Mouse (Mus musculus): ENCODE data around the gene Ccdc88c.

Ccdc88c gene

DNA sequence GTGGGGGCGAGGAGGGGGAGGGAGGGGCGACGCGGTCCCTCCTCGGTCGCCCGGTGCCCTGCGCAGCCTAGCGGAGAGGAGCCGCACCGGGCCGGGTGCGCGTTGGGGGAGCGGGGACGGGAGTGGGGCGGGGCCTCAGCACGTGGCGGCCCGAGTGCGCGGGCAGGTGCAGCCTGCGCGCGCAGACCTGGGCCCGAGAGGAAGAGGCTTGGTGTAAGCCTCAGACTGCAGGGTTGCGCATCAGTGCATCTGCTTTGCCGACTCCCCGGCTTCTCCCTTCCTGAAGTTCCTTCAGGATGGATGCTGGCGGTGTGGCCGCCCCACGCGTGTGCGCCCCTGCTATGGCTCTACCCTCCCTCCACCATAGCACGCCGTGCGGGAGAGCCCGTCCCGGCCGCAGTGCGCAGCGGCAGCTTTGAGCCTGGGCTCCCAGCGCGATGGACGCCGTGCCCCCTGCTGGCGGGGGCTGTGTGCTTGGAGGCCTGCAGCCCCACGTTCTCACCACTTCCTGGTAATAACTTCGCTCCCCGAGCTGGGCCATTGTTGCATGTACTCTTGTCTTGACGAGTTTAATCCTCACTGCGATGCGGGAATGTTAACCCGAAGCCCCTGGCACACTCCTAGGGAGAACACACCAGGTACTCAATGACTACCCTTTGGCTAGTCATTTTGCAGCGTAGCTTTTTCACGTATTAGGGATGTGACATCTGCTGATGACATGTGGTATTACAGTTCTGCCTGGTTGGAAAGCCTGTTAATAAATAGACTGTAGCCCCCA, at the start of gene Ccdc88c:
Ccdc88c (minus strand) TSS at position 103 of the 778 bp plus-strand sequence.
- DNase-seq (ENCODE audit: low spot score), result peak; percentile 89

DNA sequence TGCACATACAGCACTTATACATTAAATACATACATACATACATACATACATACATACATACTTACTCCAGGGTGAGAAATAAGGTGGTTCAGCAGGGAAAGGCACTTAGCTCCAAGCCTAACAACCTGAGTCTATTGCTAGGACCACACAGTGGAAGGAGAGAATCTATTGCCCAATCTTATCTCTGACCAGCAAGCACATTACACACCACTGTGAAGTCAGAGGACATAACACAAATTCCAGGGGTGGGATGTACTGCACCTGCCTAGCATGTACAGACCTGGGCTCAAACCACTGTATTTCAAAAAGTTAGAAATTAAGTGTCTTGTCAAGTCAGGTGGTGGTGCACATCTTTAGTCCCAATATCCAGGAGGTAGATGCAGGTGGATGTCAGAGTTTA, 49.1 kb upstream of the Ccdc88c start:
- DNase-seq (ENCODE audit: low spot score), result no peak

DNA sequence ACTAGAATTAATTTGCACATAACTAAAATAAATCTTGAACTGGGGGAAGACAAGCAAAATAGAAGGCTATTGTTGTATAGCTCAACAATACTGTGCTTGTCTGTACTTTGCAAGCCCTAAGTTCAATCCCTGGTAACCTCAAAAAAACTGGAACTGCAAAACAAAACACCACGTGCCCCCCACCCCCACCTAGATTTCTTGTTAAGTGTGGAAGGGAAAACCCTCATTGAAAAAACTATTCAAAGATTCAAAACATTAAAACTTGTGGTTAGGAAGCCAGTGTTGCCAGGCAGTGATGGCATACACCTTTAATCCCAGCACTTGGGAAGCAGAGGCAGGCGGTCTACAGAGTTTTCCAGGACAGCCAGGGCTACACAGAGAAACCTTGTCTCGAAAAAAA, 46.6 kb upstream of the Ccdc88c start:
- no peak for DNase-seq (ENCODE audit: low spot score)

DNA sequence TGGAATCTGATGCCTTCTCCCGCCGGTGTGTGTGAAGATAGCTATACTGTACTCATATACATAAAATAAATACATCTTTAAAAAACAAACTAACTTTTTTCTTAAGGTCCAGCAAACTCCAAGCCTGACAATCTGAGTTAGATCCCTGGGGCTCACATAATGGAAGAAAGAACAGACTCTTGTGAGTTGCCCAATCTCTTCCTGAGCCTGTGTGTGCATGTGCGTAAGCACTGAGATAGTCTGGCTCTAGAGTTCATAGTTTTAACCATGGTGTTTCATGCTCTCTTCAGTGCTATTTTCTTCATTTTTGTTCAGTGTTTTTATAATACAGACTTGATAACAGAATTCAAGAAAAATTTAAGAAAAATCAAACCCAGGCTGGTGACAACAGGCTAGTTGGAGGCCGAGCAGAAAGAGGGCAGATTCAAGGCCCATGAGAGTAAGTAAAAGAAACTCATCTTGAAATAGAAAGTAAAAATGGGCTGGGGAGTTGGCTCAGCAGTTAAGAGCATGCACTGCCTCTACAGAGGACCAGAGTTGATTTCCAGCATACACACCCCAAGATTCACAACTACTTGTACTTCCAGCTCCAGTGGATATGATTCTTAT, 46.1 kb upstream of the Ccdc88c start:
- DNase-seq (ENCODE audit: low spot score), result no peak

DNA sequence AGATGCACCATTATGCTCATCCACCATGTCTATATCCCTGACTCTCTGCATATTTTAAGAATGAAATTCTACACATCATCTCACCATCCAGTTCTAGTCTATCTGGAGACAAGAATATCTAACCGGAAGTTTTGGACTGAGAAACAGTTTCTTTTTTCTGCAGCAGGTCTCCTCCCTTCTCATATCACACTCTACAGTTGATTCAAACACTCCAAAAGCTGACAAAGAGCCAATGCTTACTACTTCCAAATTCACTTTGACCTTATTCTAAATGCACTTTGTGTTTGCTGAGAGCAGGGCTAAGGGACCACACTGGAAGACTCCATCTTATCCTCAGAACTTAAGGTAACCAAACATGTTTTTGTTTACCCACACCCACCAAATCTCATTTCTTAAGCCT, 41.0 kb upstream of the Ccdc88c start:
- no peak for DNase-seq (ENCODE audit: low spot score)

DNA sequence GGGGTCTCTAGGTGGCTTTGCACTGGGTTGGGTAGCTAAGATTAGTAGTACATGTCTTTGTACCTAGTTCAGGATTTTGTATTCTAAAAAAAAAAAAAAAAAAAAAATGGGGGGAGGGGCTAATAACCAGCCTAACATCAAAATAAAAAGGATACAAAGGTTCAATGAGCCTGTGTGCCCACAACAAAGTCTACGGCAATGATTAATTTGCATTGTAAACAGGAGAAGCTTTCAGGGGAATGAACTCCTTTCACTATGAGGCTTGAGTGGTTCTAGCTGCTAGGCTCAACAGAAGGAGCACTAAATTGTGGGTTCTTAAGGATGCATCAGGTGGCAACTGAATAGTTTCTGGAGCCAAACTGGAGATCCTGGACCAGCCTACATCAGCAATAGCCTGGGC, 37.5 kb upstream of the Ccdc88c start:
- no peak for DNase-seq (ENCODE audit: low spot score)

DNA sequence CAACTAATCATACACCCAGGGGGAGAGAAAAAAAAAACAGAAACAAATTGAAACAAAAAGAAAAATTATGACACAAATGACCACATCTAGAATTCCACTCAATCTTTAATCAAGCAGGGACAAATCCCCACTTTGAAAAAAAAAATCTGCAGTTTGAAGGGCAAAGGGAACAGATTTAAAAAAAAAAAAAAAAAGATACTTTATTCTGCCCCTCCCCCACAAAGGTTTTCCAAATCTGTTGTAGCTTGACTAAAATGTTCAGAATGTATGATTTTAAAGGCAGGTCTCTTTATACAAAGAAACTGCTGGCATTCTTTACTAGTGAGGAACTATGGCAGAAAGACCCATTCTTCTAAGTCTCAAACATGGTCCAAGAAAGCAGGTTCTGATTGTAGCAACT, 11.1 kb upstream of the Ccdc88c start:
- DNase-seq (ENCODE audit: low spot score), result no peak

DNA sequence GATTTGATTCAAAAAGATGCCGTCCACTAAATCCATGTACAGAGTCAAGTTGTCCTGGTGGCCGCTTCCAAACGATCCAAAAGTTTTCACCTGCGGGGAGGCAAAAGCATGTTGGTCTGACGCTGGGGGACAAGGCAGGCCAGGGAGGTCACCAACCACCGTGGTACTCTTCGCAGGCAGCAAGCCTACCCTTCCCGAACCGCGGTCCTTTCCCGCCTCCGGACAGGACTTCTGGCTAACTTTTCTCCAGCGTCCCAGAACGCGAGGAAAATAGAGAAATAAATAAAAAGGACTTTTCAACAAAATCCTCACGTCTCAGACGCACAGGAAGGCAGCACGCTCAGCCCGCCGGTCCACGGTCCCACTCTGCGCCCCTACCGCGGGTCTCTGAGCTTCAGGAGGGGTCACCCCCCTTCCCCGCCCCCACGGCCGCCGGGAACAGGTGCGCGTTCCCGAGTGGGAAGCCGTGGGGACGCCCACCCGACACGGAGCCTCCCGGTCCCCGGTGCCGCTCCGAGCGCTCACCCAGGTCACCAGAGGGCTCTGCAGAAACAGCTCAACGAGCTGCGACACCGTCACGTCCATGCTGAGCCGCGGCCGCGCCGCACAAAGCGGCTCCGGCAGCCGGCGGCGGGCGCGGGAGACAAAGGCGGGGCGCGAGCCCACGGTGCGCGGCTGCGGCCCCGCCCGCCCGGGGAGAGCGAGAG, 456 bp downstream of the Ccdc88c start:
- no peak for DNase-seq (ENCODE audit: low spot score)

DNA sequence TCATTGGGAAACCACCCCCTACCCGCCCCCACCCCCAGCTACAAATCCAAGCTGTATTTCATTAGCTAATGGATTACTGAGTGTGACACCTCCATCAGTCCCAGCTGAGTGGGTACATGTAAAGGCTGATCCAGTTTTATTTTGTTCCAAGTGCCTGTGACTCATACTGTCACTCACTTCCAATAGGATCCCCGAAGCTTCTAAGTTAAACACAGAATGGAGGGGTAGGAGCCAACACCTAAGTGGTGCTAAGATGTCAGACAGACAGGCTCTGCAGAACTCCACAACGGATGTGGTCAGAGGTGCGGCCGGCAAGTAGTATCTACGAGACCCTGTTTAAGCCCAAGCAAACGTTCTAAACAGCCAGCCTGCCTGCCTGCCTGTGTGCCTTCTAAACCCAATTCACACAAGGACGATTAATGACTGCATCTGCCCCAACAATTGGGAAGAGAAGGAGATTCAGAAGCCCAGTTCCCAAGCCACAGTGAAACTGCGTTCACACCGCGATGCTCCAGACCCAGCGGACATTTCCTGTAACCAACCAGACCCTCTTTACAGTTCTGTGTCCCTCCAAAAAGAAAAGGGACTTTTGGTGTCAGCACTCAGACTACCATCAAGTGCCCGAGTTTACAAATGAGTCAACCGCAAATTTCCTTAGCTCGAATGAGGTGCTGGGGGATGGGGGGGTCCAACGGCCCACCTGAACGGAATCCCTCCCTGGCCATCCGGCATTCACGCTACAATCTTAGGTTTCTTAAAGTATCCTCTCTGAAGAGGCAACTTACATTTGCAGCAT, 1.2 kb downstream of the Ccdc88c start:
- no peak for DNase-seq (ENCODE audit: low spot score)

DNA sequence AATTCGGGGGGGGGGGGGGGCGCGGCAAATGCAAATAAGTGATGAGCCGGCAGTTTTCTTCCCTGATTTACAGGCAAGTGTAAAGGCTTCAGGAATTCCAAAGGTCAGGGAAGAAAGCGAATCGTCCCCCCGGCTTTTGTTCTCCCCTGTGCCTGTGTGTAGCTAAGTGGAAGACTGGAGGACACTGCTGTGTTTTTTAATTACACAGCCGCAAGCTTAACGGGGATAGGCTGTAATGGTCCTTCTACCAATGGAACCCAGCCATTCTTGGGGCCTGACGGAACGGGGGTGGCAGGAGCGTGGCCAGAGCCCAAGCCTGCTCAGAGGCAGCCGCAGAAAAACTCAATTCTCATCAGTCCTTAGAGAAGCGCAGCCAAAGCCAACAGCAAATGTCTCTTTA, 1.9 kb downstream of the Ccdc88c start:
- no peak for DNase-seq (ENCODE audit: low spot score)

DNA sequence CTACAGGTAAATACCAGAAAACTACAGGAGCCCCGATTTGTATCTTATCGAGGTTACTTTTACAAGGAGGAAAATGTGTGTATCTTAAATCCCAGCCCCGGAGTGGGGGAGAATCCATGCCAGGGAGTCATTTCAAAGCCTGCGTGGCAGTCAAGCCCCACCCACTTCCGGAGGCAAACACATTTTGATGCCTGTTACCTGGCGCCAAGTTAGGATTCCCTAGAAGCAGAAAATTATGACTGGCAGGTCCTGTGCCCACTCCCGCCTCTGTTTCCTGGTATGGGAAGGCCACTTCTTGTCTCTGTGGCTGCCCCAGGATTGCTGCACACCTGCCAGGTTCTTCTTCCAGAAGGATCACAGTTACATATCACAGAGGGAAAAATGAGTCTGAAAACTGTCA, 2.3 kb downstream of the Ccdc88c start:
- DNase-seq (ENCODE audit: low spot score), result no peak

DNA sequence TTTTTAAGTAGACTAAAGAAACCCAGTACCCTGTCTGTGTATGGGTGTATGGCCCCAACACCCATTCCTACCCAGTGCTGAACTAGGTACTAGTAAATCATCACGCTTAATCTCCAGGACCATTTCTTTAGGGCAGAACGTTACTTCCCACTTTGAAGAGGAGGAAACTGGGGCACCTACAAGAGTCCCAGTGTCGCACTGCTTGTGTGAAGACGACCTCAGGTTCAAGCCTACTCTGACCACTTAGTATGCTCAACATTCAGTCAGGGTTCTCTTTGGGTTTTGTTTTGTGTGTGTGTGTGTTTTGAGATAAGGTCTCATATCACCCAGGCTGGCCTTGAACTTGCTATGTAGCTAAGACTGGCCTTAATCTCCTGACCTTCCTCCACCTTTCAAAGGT, 2.8 kb downstream of the Ccdc88c start:
- DNase-seq (ENCODE audit: low spot score), result peak; percentile 22

DNA sequence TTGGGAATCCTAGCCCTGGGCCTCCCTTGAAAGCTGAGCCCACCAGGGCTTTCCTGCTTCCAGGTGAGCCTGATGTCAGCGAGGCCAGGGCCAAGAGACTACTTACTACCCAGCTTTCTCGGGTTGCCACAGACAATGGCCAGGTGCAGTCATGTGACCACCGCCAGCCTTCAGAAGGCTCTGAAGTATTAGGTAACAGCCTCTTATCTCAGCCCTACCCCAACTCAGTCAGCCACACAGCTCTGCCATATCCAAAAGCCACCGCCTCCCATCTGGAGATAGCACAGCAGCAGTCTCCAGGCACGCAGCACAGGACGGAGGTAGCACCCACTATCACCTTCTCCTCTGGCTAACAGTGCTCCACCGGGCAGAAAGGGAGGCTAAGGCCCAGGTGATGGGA, 3.5 kb downstream of the Ccdc88c start:
- DNase-seq (ENCODE audit: low spot score), result peak; percentile 82

DNA sequence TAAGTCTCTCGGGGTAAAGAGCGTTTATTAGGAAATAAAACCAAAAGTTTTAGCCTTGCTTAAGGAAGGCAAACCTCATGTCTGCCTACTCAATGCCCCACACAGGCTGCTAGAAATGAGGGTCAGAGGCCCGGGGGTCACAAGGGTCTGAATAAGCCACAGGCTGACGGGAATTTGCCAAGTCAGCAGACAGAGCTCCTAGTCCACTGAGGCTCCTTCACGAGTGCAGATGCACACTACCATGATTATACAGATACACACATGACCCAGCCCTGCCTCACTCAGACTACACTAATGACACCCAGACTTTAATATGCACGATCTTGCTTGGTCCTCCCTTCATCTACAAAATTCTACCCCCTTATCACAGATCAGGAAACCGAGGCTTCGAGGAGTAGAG, 4.0 kb downstream of the Ccdc88c start:
- DNase-seq (ENCODE audit: low spot score), result no peak

DNA sequence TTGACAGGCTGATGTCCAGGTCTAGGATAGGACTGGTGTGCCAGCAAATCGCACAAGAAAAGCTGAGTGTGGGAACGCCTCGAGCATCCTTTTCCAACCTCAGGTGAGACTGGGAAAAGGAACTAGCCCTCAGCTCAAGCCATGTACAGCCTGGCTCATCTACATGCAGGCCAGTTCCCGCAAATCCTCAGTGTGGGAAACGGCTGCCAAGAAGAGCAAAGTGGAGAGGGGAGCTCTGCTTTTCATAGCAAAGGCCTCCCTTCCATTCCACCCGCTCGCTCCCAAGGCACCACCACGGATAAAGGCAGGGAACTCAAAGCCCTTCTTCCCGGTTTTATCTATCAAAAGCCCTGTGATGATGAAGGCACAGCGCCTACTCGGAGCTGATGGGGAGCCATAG, 5.7 kb downstream of the Ccdc88c start:
- DNase-seq (ENCODE audit: low spot score), result no peak

DNA sequence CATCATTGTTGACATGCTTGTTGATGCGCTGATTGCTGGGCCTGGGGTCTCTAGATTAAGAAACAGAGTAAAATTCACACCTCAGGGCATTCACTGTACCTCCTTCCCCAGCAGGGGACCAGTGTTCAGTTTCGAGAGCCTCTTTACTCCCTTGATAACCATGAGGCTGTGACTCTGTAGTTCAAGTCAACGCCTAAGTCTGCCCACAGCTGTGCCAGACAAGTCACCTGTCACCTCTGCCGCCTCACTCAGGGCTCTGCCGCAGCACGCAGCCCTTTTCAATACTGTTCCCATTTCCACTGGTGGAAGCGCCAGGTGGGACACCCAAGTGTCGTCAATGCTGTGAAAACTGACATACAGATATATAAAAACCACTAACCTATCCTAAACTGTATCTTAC, 6.5 kb downstream of the Ccdc88c start:
- DNase-seq (ENCODE audit: low spot score), result no peak

DNA sequence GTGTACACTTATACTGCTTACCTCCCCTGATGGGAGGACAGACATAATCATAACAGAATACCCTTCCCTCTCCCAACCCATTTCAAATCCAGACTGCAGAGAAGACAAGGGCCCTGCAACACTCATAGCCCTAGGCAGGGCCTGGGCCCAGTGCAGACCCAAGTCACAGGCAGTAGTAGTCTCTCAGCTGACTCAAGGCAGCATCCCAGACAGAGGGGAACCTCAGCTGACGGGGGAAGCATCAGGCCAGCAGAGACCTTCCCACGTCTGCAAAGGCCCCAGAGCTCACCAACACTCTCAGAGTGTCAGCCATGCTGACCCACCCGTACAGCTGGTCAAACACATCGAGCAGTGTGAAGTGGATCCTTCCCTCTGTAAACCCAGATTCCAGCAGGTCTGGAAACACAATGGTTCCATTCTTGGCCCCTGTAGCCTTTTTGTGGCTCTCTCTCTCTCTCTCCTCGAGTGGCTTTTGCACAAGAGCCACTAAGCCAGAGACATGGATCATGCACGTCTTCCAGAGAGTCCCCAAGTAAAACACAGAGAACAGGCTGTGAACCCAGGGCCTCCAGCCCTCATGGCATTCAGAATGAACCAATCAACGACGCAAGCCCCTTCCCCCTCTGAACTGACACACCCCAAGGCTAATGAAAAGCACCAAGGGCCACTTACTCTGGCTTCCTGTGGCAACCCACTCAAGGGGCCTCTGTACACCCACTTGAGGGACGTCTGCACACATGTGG, 7.2 kb downstream of the Ccdc88c start:
- DNase-seq (ENCODE audit: low spot score), result no peak

DNA sequence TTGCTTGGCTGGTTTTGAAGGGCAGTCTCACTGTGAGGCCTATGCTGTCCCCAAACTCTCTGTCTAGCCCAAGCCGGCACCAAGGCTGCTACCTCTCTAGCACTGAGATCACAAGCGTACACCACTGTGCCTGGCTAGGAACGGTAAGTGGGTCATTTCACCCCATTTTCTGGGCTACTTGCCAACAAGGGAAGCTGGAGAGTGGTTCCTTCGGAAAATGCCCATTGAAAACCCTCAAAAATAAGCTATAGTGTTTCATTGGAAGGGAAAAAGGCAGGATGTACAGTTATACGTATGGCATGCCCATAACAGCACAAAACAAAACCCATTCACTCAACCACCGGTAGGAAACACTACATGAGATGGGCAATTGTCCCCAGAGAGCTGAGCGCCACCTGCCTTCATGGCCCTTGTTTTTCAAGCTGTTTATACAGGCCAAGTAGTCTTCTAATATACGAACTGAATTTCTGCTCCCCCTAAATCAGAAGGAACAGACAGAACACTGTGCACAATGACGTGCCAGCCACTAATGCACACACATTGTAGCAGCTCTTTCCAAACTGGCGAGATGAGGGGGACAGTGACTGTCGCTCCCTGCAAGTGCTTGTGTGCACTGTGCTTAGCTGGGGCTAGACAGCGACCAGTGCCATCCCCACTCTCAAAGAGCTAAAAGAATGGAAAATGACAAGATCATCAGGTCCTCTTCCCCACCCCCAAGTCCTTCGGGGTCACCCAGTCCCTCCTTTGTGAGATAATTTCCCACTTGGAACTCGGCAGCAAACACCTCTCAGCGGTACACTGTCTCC, 8.4 kb downstream of the Ccdc88c start:
- DNase-seq (ENCODE audit: low spot score), result no peak

DNA sequence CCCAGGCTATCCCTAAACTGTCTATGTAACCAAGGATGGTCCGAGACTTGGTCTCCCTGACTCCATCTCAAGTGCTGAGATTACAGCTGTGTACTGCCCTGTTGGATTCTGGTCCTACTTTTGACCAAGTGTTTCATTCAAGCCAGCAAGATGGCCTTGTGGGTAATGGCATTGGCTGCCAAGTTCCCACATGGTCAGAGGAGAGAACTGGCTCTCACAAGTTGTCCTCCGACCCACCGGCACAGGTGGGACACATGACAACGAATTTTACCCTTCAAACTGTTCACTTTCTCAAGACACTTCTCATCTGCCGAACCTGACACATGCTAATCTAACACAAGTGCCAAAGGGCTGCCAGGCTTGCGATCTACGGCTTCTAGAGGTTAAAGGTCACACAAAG, 9.4 kb downstream of the Ccdc88c start:
- no peak for DNase-seq (ENCODE audit: low spot score)

DNA sequence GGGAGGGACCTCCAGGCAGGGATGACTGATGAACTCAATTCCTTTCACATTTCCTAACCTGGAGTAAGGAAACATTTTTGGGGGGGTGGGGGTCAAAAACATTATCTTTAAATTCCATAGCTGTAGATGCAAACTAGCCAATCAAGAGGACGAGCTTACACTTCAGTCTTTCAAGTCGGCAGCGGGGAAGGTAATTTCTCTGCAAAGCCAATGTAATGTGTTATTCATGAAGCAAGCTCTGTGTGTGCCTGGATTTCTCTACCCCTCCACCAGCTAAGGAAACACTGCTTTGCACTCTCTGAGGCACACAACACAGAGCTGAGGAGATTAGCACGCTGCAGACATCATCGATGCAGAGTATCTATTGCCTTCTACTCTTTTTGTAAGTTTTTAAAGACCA, 9.8 kb downstream of the Ccdc88c start:
- DNase-seq (ENCODE audit: low spot score), result no peak

DNA sequence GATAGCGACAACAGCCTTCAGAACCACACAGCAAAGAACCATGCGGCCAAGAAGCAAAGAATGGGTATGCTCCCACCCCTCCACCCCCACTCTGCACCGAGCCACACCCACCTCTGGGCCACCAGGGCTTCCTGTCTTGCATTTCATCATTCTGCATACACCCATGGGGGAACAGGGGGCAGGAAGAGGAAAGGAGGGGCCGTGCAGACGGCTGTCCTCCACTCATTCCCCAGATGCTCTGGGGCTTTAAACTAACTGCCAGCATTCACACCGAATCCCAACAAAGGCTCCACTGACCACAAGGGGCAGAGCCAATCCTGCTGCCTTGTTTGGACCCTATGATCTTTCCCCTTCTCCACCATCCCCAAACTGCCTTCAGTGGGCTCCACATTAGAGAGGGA, 10.9 kb downstream of the Ccdc88c start:
- DNase-seq (ENCODE audit: low spot score), result peak; percentile 21

All from yolk sac, embryonic 10.5 days (tissue).